Comparison of ENCODE assay signal across 10 mouse cellular contexts in genomic region chr3:55755805-55756601, GRCm38 (mm10). TPM values are rescaled to one million over a fixed set of nuclear protein-coding genes. Genes with fewer than 3 reads are reported as not detected.
DNase-seq lines count a peak whose midpoint lies in the region; ATAC-seq and TF ChIP-seq lines count a peak whose summit lies in the region.
"Had no signal": no experiment of that assay in that cellular context is flagged by ENCODE, and none has a peak within 500 bp of the region (broad histone marks: within the 10 kb centered on the region; RNA-seq: fewer than 3 reads in every experiment).

No protein-coding gene starts in this region.

- 72% methylated on average over 11 of the region's 11 CpGs for WGBS in heart, postnatal 0 days
- WGBS in forebrain, embryonic 12.5 days, result 11% methylated on average over 11 of the region's 11 CpGs
- WGBS in limb, embryonic 11.5 days, result 26% methylated on average over 11 of the region's 11 CpGs
- WGBS in intestine, embryonic 16.5 days, result 57% methylated on average over 11 of the region's 11 CpGs

- no peak overlapping the region for H3K9ac ChIP-seq in heart, postnatal 0 days (replicated peaks; ENCODE audit: low read depth, low read length)
- no peak overlapping the region for H3K9ac ChIP-seq in forebrain, embryonic 12.5 days
- no peak overlapping the region for H3K9ac ChIP-seq in limb, embryonic 11.5 days (ENCODE audit: low read length)
- no peak overlapping the region for H3K9ac ChIP-seq in intestine, embryonic 16.5 days (ENCODE audit: low read depth, low read length)

- no peak for TF ChIP-seq EP300 in heart, postnatal 0 days (IDR thresholded peaks at IDR 0.05; ENCODE audit: low read depth)

- DNase-seq in heart, postnatal 0 days (ENCODE audit: low spot score), result no peak
- no peak for DNase-seq in heart, adult 8-10 months (ENCODE audit: low spot score)
- peak; percentile 47 for DNase-seq in limb, embryonic 11.5 days (ENCODE audit: low spot score)
- peak; percentile 82 for DNase-seq in retina, adult 2 months (ENCODE audit: low read depth, low spot score)
- DNase-seq in thymus, adult 18-20 months, result no peak
- no peak for DNase-seq in adrenal gland, adult 2 months

- no peak overlapping the region for H3K27ac ChIP-seq in heart, postnatal 0 days (ENCODE audit: low read depth)
- peak overlapping the region; percentile 83 for H3K27ac ChIP-seq in forebrain, embryonic 12.5 days
- no peak overlapping the region for H3K27ac ChIP-seq in limb, embryonic 11.5 days (replicated peaks; ENCODE audit: low read depth, low read length)
- no peak overlapping the region for H3K27ac ChIP-seq in intestine, embryonic 16.5 days (ENCODE audit: low read length)

- H3K4me1 ChIP-seq in heart, postnatal 0 days (ENCODE audit: control insufficient read depth, insufficient read depth), result peaks cover 5% of the 10 kb centered on the region; the same call in 1 of the 2 replicates
- H3K4me1 ChIP-seq in forebrain, embryonic 12.5 days, result peaks cover 47% of the 10 kb centered on the region
- H3K4me1 ChIP-seq in limb, embryonic 11.5 days (ENCODE audit: control insufficient read depth, insufficient read depth, low read length), result peaks cover 8% of the 10 kb centered on the region
- H3K4me1 ChIP-seq in intestine, embryonic 16.5 days (ENCODE audit: control insufficient read depth, insufficient read depth, low read length), result no peaks in the 10 kb centered on the region

- H3K27me3 ChIP-seq in heart, postnatal 0 days (ENCODE audit: control insufficient read depth, insufficient read depth, low read length), result no peaks in the 10 kb centered on the region
- H3K27me3 ChIP-seq in forebrain, embryonic 12.5 days, result peaks cover 52% of the 10 kb centered on the region
- no peaks in the 10 kb centered on the region for H3K27me3 ChIP-seq in limb, embryonic 11.5 days (ENCODE audit: control insufficient read depth, insufficient read depth, low read length)
- no peaks in the 10 kb centered on the region for H3K27me3 ChIP-seq in intestine, embryonic 16.5 days (replicated peaks; ENCODE audit: control insufficient read depth, insufficient read depth, low read length)

- peak; percentile 41 for ATAC-seq in heart, postnatal 0 days (ENCODE audit: insufficient read depth, low read depth)
- ATAC-seq in forebrain, embryonic 12.5 days (ENCODE audit: low FRiP score), result peak; percentile 89
- ATAC-seq in limb, embryonic 11.5 days (ENCODE audit: insufficient number of reproducible peaks, low FRiP score, low TSS enrichment, low read depth), result peak; percentile 81
- ATAC-seq in intestine, embryonic 16.5 days, result no peak
- ATAC-seq: lung, postnatal 0 days had no signal

- no peaks in the 10 kb centered on the region for H3K9me3 ChIP-seq in heart, postnatal 0 days (replicated peaks; ENCODE audit: control insufficient read depth, low read length)
- H3K9me3 ChIP-seq in forebrain, embryonic 12.5 days, result no peaks in the 10 kb centered on the region
- no peaks in the 10 kb centered on the region for H3K9me3 ChIP-seq in limb, embryonic 11.5 days (ENCODE audit: control insufficient read depth, low read length)
- no peaks in the 10 kb centered on the region for H3K9me3 ChIP-seq in intestine, embryonic 16.5 days (ENCODE audit: control insufficient read depth, low read length)

- H3K4me3 ChIP-seq in heart, postnatal 0 days (ENCODE audit: low read depth, low read length), result no peak overlapping the region
- H3K4me3 ChIP-seq in forebrain, embryonic 12.5 days (replicated peaks), result no peak overlapping the region
- no peak overlapping the region for H3K4me3 ChIP-seq in limb, embryonic 11.5 days (ENCODE audit: low read depth, low read length)
- H3K4me3 ChIP-seq in intestine, embryonic 16.5 days (ENCODE audit: low read length), result no peak overlapping the region

- no peaks in the 10 kb centered on the region for H3K36me3 ChIP-seq in heart, postnatal 0 days (replicated peaks; ENCODE audit: control insufficient read depth, insufficient read depth, low read length)
- no peaks in the 10 kb centered on the region for H3K36me3 ChIP-seq in forebrain, embryonic 12.5 days (replicated peaks)
- H3K36me3 ChIP-seq in limb, embryonic 11.5 days (ENCODE audit: control insufficient read depth, insufficient read depth, low read length), result no peaks in the 10 kb centered on the region
- H3K36me3 ChIP-seq in intestine, embryonic 16.5 days (ENCODE audit: control insufficient read depth, insufficient read depth, low read length), result no peaks in the 10 kb centered on the region

- no peak for TF ChIP-seq CTCF in heart, postnatal 0 days (IDR thresholded peaks at IDR 0.05; ENCODE audit: low read depth)

- H3K4me2 ChIP-seq in heart, postnatal 0 days (ENCODE audit: low read depth, low read length), result no peak overlapping the region
- peak overlapping the region; percentile 11 for H3K4me2 ChIP-seq in forebrain, embryonic 12.5 days
- H3K4me2 ChIP-seq in limb, embryonic 11.5 days (ENCODE audit: low read depth, severe bottlenecking), result no peak overlapping the region
- no peak overlapping the region for H3K4me2 ChIP-seq in intestine, embryonic 16.5 days (ENCODE audit: low read depth, low read length)
- H3K4me2 ChIP-seq: heart, embryonic 11.5 days had no signal

RNA-seq across cellular contexts. Expression of gene Mab21l1, which starts 26.3 kb away (rescaled TPM):
- not detected in 2 replicates for total RNA-seq in heart, postnatal 0 days (2014; rRNA removed; ENCODE audit: low replicate concordance)
- polyA plus RNA-seq in heart, postnatal 0 days (2015; fragmentation: Nextera tagmentation; extraction: Ambion mirVana), result 0.27 and 0.33 TPM in 2 replicates
- under 1 TPM in 1 of 4 experiments, not detected in 3; 0.12 TPM for total RNA-seq in heart, adult 8-10 months (2022)
- 27.4 and 34.9 TPM in 2 replicates for polyA plus RNA-seq in forebrain, embryonic 12.5 days (2016; fragmentation: Nextera tagmentation; extraction: Ambion mirVana)
- polyA plus RNA-seq in limb, embryonic 11.5 days (2014; fragmentation: Nextera tagmentation; extraction: Ambion mirVana), result 81.1 and 84.6 TPM in 2 replicates
- 8.8 and 9.4 TPM in 2 replicates for polyA plus RNA-seq in intestine, embryonic 16.5 days (2015; fragmentation: Nextera tagmentation; extraction: Ambion mirVana)
- 1 to 10 TPM in 1 of 2 experiments, under 1 TPM in 1; 0.58 to 1.9 TPM for total RNA-seq in adrenal gland, adult 2 months (2021)
- 0.22 and 0.73 TPM in 2 replicates for polyA plus RNA-seq in adrenal gland, adult 2 months (2012; rRNA removed)
- polyA plus RNA-seq: lung, postnatal 0 days had no signal

Comparison
In these comparisons a context has a peak if more than half of its experiments do, and no peak if none do; other contexts are left out.
1. DNase-seq: peak in limb, embryonic 11.5 days (single experiment) and retina, adult 2 months (single experiment); none in heart, postnatal 0 days (single experiment), heart, adult 8-10 months (single experiment), thymus, adult 18-20 months (0 of 2) and adrenal gland, adult 2 months (single experiment).